Mouse (Mus musculus) kidney, adult 9 months (tissue): ENCODE measurements at regions not wholly inside any gene's neighbourhood (a gene's known extent, or its start where the extent isn't known, plus 50 kb on each side); places are given as distances from the start of the nearest gene placed in this dataset.

Source experiments
- DNase-seq: peaks from one replicate; pipeline ENCODE4 v3.0.0; 2022

DNA sequence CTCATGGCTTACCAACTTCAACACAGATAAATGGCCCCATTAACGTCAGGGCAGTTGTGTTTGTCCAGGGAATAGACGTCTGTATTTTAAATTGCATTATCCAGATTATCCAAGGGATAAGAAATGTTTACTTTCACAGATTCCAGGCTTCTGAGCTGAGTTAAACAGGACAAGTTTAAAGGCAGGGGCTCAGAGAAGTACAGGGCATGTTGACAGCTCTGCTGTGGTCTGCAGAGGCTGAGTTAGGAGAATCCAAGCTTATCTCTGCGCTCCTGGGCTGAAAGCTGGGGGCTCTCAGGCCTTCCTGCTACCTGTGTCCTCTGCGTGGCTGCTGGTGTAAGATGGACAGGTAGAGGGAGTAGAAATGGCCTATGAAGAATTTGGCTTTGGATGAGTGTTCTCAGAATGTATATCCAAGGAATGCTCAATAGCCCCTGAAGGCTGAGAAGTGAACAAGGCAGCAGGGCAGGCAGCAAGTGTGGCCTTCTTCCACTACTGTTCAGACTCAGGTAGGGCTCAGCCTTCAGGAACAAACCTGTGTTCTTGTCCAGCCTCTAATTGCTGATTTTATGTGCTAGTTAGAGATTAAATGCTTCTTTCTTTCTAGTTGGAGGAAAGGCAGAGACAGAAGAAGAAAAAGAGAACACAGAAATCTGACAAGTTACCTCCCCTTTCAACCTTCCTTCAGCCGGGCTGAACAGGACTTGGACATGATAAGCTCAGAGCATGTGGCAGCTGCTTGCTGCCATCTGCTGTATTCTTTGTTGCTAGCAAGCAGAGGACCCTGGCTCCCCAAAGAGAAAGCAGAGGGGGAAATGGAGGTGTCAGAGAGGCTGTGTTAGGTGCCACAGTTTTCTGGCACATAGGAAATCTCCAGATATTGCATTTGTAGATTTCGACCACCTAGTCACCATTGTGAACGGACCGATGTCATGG, 77.9 kb upstream of the Grem2 start:
- peak; percentile 18 for DNase-seq

DNA sequence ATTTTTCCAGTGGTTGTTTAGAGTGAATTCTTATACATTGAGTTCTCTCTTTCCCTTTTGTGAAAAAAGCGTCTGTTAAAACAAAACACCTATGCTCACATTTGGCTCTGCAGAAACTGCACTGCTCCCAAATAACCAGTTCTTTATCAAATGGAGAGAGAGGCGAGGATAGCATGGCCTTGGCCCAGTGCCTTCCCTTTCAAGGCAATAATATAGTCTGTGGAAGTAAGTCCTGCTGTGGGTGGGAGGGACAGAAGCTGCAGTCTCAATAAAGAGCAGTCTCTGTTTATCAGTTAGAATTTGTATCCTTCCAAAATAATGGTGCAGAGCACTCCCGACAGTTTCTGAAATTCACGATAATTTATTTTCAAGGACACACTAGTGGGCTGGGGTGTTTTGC, 70.9 kb upstream of the Grem2 start:
- DNase-seq: no peak

DNA sequence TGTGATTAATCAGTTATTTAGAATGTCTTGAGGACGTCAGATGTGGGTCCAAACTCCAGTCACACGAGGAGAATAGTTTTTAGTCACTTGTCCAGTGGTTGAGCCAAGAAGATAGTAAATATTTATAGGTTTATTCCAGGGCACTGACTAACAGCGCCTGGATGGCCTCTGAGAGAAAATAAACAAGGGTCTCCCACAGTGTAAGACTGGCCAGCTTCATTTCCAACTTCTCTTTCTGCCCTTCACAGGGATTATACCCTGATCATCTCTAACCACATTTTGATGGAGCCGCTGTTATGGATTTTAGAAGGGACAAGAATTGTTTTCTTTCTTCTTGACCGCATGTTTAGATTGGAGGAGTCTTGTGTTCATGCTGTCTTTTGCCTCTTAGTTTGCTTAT, 67.0 kb upstream of the Grem2 start:
- DNase-seq: no peak

DNA sequence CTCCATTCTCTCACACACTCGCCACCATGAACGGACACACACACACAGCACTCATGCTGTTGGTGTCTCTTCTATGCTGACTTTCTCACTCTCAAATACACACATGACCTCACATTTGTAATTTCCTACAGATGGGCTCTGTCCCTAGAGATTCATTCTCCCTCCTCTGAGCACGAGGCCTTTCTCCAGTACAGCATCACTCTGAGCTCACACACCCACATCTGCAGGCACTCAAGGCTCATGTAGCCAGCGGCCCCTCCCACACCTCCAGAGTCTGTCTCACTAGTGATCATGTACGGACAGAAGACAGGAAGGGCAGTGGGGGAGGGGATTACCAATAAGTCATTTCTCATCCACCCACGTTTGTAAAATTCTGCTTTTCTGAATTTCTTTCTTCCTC, 50.3 kb upstream of the Grem2 start:
- no peak for DNase-seq
